In genomic region chr6:91304172-91304571, GRCm38 (mm10) we compare ENCODE assay signal across 22 mouse cellular contexts.
A peak's percentile ranks its signal among the peaks of the same experiment; 100 is the strongest.
DNase-seq lines count a peak whose midpoint lies in the region; ATAC-seq lines count a peak whose summit lies in the region.
"Had no signal": no experiment of that assay in that cellular context is flagged by ENCODE, and none has a peak within 500 bp of the region (broad histone marks: within the 10 kb centered on the region; RNA-seq: fewer than 3 reads in every experiment).

No protein-coding gene starts in this region.

- H3K4me3 ChIP-seq in forebrain, embryonic 10.5 days, result no peak overlapping the region
- H3K4me3 ChIP-seq in forebrain, embryonic 16.5 days (replicated peaks; ENCODE audit: low read length), result no peak overlapping the region
- no peak overlapping the region for H3K4me3 ChIP-seq in heart, embryonic 12.5 days
- no peak overlapping the region for H3K4me3 ChIP-seq in heart, embryonic 10.5 days
- no peak overlapping the region for H3K4me3 ChIP-seq in midbrain, embryonic 10.5 days
- H3K4me3 ChIP-seq in midbrain, embryonic 14.5 days (replicated peaks; ENCODE audit: low read depth, low read length), result no peak overlapping the region
- H3K4me3 ChIP-seq: embryonic facial prominence, embryonic 13.5 days; embryonic facial prominence, embryonic 15.5 days; erythroblast, embryonic 14.5 days; forebrain, embryonic 13.5 days; forebrain, embryonic 15.5 days had no signal

- no peak for ATAC-seq in forebrain, embryonic 16.5 days
- ATAC-seq in heart, embryonic 12.5 days (ENCODE audit: insufficient number of reproducible peaks, low FRiP score), result peak; percentile 53; the same call in 1 of the 2 replicates
- ATAC-seq in midbrain, embryonic 14.5 days (ENCODE audit: low FRiP score, low TSS enrichment), result no peak
- ATAC-seq: forebrain, embryonic 13.5 days; forebrain, embryonic 15.5 days had no signal

- H3K9ac ChIP-seq in forebrain, embryonic 16.5 days (replicated peaks; ENCODE audit: low read depth, low read length), result no peak overlapping the region
- no peak overlapping the region for H3K9ac ChIP-seq in heart, embryonic 12.5 days
- no peak overlapping the region for H3K9ac ChIP-seq in midbrain, embryonic 14.5 days (replicated peaks; ENCODE audit: low read length)
- H3K9ac ChIP-seq: embryonic facial prominence, embryonic 13.5 days; embryonic facial prominence, embryonic 15.5 days; forebrain, embryonic 13.5 days; forebrain, embryonic 15.5 days had no signal

- no peak overlapping the region for H3K4me2 ChIP-seq in forebrain, embryonic 16.5 days (ENCODE audit: low read length)
- no peak overlapping the region for H3K4me2 ChIP-seq in heart, embryonic 12.5 days
- H3K4me2 ChIP-seq in midbrain, embryonic 14.5 days (ENCODE audit: low read length), result no peak overlapping the region
- H3K4me2 ChIP-seq: embryonic facial prominence, embryonic 13.5 days; embryonic facial prominence, embryonic 15.5 days; forebrain, embryonic 13.5 days; forebrain, embryonic 15.5 days had no signal

- H3K9me3 ChIP-seq in forebrain, embryonic 10.5 days, result no peaks in the 10 kb centered on the region
- no peaks in the 10 kb centered on the region for H3K9me3 ChIP-seq in forebrain, embryonic 16.5 days (ENCODE audit: control insufficient read depth, low read length)
- H3K9me3 ChIP-seq in heart, embryonic 12.5 days (replicated peaks), result no peaks in the 10 kb centered on the region
- H3K9me3 ChIP-seq in heart, embryonic 10.5 days, result no peaks in the 10 kb centered on the region
- H3K9me3 ChIP-seq in midbrain, embryonic 10.5 days (replicated peaks), result no peaks in the 10 kb centered on the region
- H3K9me3 ChIP-seq in midbrain, embryonic 14.5 days (ENCODE audit: control insufficient read depth, low read length), result no peaks in the 10 kb centered on the region
- H3K9me3 ChIP-seq: embryonic facial prominence, embryonic 13.5 days; embryonic facial prominence, embryonic 15.5 days; forebrain, embryonic 13.5 days; forebrain, embryonic 15.5 days had no signal

- WGBS in forebrain, embryonic 10.5 days, result 89% methylated on average over 4 of the region's 4 CpGs
- 89% methylated on average over 4 of the region's 4 CpGs for WGBS in forebrain, embryonic 16.5 days
- 14% methylated on average over 4 of the region's 4 CpGs for WGBS in heart, embryonic 12.5 days
- WGBS in heart, embryonic 10.5 days, result 27% methylated on average over 4 of the region's 4 CpGs
- WGBS in midbrain, embryonic 10.5 days, result 86% methylated on average over 4 of the region's 4 CpGs
- 86% methylated on average over 4 of the region's 4 CpGs for WGBS in midbrain, embryonic 14.5 days

- peaks cover 38% of the 10 kb centered on the region for H3K4me1 ChIP-seq in forebrain, embryonic 10.5 days
- H3K4me1 ChIP-seq in forebrain, embryonic 16.5 days (replicated peaks; ENCODE audit: control insufficient read depth, insufficient read depth, low read length), result peaks cover 39% of the 10 kb centered on the region
- H3K4me1 ChIP-seq in heart, embryonic 12.5 days (replicated peaks), result peaks cover 10% of the 10 kb centered on the region
- no peaks in the 10 kb centered on the region; the same call in 1 of the 2 replicates for H3K4me1 ChIP-seq in heart, embryonic 10.5 days
- peaks cover 36% of the 10 kb centered on the region for H3K4me1 ChIP-seq in midbrain, embryonic 10.5 days
- peaks cover 26% of the 10 kb centered on the region for H3K4me1 ChIP-seq in midbrain, embryonic 14.5 days (ENCODE audit: control insufficient read depth, insufficient read depth, low read length)
- H3K4me1 ChIP-seq: embryonic facial prominence, embryonic 13.5 days had no signal

- H3K36me3 ChIP-seq in forebrain, embryonic 10.5 days (replicated peaks), result no peaks in the 10 kb centered on the region
- no peaks in the 10 kb centered on the region for H3K36me3 ChIP-seq in forebrain, embryonic 16.5 days (ENCODE audit: control insufficient read depth, insufficient read depth)
- no peaks in the 10 kb centered on the region for H3K36me3 ChIP-seq in heart, embryonic 12.5 days
- H3K36me3 ChIP-seq in heart, embryonic 10.5 days, result no peaks in the 10 kb centered on the region
- H3K36me3 ChIP-seq in midbrain, embryonic 10.5 days, result no peaks in the 10 kb centered on the region
- H3K36me3 ChIP-seq in midbrain, embryonic 14.5 days (ENCODE audit: control insufficient read depth, insufficient read depth, low read length), result no peaks in the 10 kb centered on the region
- H3K36me3 ChIP-seq: embryonic facial prominence, embryonic 13.5 days; embryonic facial prominence, embryonic 15.5 days; forebrain, embryonic 15.5 days had no signal

- no peak for DNase-seq in forebrain, embryonic 10.5 days (ENCODE audit: extremely low spot score, low spot score)
- no peak for DNase-seq in heart, embryonic 10.5 days (ENCODE audit: low spot score)
- DNase-seq in midbrain, embryonic 10.5 days (ENCODE audit: low spot score), result no peak
- no peak for DNase-seq in midbrain, embryonic 14.5 days
- DNase-seq in ovary, postnatal 36 days (ENCODE audit: low spot score), result peak; percentile 1
- no peak for DNase-seq in ovary, postnatal 10 days (ENCODE audit: low spot score)
- DNase-seq: adrenal gland, adult 2 months; adrenal gland, postnatal 10 days; adrenal gland, postnatal 25 days; cerebellum, adult 11 months; cerebellum, adult 8-10 months; cerebellum, adult 9-11 months; cerebellum, postnatal 14 days; cerebellum, postnatal 36 days; embryo, embryonic 11 days had no signal

- no peaks in the 10 kb centered on the region; the same call in 1 of the 2 replicates for H3K27me3 ChIP-seq in forebrain, embryonic 10.5 days (ENCODE audit: poor library complexity, severe bottlenecking)
- H3K27me3 ChIP-seq in forebrain, embryonic 16.5 days (replicated peaks; ENCODE audit: control insufficient read depth, insufficient read depth, low read length), result no peaks in the 10 kb centered on the region
- H3K27me3 ChIP-seq in heart, embryonic 12.5 days (replicated peaks), result peaks cover 72% of the 10 kb centered on the region
- peaks cover 66% of the 10 kb centered on the region for H3K27me3 ChIP-seq in heart, embryonic 10.5 days (ENCODE audit: insufficient read depth, poor library complexity, severe bottlenecking)
- H3K27me3 ChIP-seq in midbrain, embryonic 10.5 days (ENCODE audit: low read depth, poor library complexity, severe bottlenecking), result peaks cover 7% of the 10 kb centered on the region
- no peaks in the 10 kb centered on the region; the same call in 1 of the 2 replicates for H3K27me3 ChIP-seq in midbrain, embryonic 14.5 days (ENCODE audit: control insufficient read depth, insufficient read depth, low read length)
- H3K27me3 ChIP-seq: embryonic facial prominence, embryonic 15.5 days; forebrain, embryonic 13.5 days; forebrain, embryonic 15.5 days had no signal

- peak overlapping the region; percentile 58; the same call in 1 of the 2 replicates for H3K27ac ChIP-seq in forebrain, embryonic 10.5 days
- H3K27ac ChIP-seq in forebrain, embryonic 16.5 days (ENCODE audit: low read length), result no peak overlapping the region
- no peak overlapping the region for H3K27ac ChIP-seq in heart, embryonic 12.5 days (ENCODE audit: poor library complexity, severe bottlenecking)
- H3K27ac ChIP-seq in heart, embryonic 10.5 days, result no peak overlapping the region
- H3K27ac ChIP-seq in midbrain, embryonic 10.5 days (replicated peaks), result peak overlapping the region; percentile 49
- H3K27ac ChIP-seq in midbrain, embryonic 14.5 days (replicated peaks; ENCODE audit: low read depth, low read length), result no peak overlapping the region
- H3K27ac ChIP-seq: embryonic facial prominence, embryonic 13.5 days; embryonic facial prominence, embryonic 15.5 days; forebrain, embryonic 13.5 days; forebrain, embryonic 15.5 days had no signal

Comparison
In these comparisons a context has a peak if more than half of its experiments do, and no peak if none do; other contexts are left out.
1. H3K27ac ChIP-seq: peak in forebrain, embryonic 10.5 days (single experiment) and midbrain, embryonic 10.5 days (single experiment); none in forebrain, embryonic 16.5 days (single experiment), heart, embryonic 12.5 days (single experiment), heart, embryonic 10.5 days (single experiment) and midbrain, embryonic 14.5 days (single experiment).